Mouse (Mus musculus): ENCODE results near the gene Cacna1g. TPM values are rescaled to one million over a fixed set of nuclear protein-coding genes. Genes with fewer than 3 reads are reported as not detected.
"Not testable (repeated sequence)": the region's sequence is repeated elsewhere in the genome, so short reads cannot be mapped to it uniquely, and the experiment has no call there.

The Cacna1g gene
- polyA plus RNA-seq, 1 experiment = 8.8 TPM

DNA sequence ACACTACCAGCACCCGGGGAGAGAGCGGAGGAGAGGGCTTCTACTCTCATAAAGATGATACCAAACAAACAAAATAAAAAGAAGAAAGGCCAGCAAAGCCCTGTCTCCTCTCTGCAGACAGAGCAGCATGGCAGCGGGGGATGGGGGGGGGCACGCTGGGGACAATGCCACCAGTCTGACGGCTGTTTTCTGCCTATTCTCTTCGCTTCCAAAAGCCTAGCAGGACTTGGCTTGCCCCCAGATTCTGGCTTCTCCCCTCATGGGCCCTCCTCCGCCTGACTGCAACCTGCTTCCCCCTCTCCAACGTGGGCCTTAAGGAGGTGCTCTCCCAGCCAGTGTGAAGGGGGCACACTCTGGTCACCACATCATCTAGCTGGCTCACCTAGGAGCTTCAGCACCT is 60.5 kb downstream of the Cacna1g start:
- no peak for DNase-seq (ENCODE audit: low read depth, low spot score)
- 51% methylated on average over 8 of the region's 8 CpGs for whole genome bisulfite sequencing

DNA sequence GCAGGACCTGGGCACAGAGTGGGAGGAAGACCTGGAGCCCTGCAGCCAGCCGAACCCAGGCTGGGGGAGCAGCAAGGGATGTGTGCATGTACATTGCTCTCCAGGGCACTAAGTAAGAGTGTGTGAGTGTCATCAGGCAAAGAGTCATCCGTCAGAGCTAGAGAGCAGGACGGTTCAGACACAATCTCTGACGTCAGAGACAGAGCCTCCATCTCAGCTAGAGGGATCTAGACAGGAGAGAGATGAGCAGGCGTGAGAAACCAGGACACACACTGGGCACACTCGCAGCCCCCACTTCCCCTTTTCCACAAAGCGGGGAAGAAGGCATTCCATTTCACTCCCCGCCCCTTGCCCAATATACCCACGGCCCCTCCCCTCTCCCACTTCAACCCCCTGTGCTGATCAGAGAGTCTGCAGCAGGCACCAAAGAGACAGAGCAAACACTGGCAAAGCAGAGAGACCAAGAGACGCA is 61.0 kb downstream of the Cacna1g start:
- no peak for DNase-seq (ENCODE audit: low read depth, low spot score)
- 45% methylated on average over 10 of the region's 10 CpGs for WGBS

DNA sequence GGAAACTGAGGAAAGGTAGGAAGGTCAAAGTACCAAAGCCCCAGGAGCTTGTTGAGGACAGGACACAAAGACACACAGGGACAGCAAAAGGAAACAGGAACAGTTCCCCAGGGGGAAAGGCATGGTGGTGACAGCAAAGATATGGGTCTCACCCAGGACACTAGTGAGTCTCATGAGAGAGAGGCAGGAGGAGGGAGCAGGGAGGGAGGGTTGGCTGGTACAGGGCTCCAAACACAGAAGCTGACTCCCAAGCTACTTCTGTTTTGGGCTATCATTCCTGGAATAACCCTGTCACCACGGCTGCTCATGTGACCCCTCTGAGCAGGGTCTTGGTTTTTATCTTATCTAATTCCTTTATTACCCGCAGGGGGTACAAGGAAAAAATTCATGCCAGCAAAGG is 61.4 kb downstream of the Cacna1g start:
- DNase-seq (ENCODE audit: low read depth, low spot score) = no peak
- 48% methylated on average over 2 of the region's 2 CpGs for WGBS

DNA sequence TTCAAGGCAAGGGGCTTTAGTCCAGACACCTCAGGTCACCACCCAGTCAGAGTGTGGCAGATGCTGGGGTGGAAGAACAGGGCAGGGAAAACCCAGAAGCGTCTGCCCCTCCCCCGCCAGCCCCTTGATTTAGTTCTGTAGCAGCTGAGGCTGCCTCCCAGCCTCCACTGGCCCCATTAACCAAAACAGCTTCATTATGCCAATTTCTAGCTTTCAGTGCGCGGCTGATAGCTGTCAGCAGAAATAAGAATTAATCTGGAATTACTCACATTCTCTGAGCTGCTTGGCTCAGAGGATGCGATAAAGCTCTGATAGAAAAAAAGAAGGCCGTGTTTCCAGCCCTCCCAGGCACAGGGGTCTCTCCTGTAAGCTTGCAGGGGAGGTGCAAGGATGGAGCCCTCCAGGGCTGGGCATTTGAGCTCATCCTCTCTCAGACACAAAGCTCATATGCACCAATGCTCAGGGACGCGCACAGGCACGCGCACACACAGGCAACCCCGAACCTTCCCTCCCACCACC is 66.1 kb downstream of the Cacna1g start:
- 76% methylated on average over 11 of the region's 11 CpGs for WGBS

DNA sequence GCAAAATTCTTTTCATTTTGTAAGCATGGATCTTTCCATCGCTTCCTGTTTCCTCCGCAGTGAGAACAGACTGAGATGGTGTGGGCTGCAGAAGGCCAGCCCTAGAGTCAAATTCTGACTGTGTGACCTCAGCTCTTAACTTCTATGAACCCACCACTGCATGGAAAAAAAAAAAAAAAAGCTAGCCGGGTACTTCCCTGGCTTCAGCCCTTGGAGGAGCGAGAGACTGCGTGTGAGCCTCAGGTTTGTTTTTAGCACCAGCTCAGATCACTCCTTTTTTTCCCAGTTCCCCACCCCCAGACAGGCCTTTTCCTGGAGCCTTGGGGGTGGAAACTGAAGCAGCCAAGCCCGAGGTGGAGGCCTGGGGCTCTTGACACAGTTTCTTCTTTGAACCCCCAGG is 68.7 kb downstream of the Cacna1g start:
- 42% methylated on average over 6 of the region's 6 CpGs for WGBS
- no peak for DNase-seq (ENCODE audit: low read depth, low spot score)

More for the DNA sequence above, 66.1 kb downstream of the Cacna1g start:
- DNase-seq (ENCODE audit: low read depth, low spot score) = no peak

DNA sequence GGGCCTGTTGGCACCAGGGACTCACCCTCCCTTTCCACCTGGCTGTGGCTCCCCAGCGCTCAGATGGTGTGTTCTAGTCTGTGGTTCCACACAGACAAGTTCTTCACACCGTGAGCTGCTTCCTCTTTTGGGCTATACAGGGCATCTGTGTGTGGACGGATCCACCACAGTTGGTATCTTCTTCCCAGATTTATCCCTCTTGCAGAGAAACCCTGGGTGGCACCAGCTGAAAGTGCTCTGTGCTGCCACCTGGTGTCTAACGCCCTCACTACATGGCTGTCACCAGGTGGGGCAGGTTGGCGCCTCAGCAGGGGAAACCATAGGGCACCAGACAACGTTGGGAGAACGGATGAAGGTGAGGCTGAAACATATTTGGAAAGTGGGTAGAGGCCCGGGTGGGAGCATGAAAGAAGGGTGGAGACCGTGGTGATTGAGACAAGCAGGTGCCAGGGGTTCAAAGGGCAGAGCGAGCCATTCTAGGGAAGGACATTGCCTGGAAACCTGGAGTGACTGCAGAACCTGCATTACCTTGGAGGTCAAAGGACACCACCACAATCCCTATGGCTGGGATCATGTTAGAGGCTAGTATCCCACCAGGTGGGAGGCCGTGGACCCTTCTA is 69.2 kb downstream of the Cacna1g start:
- 10% methylated on average over 11 of the region's 11 CpGs for WGBS
- DNase-seq (ENCODE audit: low read depth, low spot score) = peak; percentile 85

DNA sequence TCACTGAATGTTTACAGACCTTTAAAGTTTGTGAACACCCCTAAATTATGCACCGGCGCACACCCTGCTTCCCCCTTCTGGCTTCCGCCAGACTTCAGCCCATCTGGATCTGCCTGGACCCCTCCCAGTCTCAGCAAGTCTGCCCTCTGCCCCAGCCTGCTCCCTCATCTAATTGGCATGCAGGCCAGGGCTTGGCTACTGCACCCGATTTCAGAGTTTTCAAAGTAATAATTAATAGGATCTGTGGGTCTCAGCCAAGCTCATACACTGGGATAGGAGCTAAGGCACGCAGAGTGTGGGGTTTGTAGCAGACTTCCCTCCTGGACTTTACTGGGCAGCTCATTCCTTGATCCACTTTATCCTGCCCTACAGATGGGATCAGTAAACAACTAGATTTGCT is 69.8 kb downstream of the Cacna1g start:
- DNase-seq (ENCODE audit: low read depth, low spot score) = no peak
- WGBS = 28% methylated on average over 5 of the region's 5 CpGs

DNA sequence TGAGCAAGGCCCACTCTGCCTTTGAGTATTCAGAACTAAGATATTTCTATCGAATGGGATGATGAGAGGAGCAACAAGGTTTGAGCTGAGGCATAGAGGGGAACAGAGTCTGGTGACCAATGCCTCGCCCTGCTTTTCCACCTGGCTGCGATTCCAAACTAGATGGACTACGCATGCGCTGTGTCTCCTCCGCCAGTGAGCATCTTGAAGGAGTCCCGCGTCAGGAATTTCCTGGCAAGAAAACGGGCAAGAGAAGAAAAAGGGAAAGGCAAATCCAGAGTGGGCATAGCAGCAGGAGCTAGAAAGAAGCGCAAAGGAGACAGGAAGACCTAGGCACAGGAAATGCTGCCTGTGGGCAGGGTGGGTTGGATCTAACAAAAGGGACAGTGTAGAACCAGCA is 70.2 kb downstream of the Cacna1g start:
- WGBS = 46% methylated on average over 10 of the region's 10 CpGs
- no peak for DNase-seq (ENCODE audit: low read depth, low spot score)

DNA sequence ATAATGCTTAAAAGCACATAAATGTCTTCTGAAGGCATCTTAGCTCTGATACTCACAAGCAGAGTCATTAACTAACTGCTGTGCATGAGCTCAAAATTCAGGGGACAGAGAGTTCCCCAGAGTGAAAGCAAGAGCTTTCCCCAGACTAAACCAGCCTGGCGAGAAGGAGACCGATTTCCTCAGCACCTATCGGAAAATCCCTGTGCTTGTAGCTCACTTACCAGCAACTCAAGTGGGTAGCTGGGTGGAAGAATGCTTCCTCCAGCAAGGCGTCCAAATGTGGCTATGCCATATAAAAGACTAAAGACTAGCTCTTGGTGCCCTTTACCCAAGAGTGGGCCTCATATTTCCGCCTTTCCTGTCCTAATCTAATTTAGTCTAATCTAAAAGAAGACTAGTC is 71.3 kb downstream of the Cacna1g start:
- WGBS = 95% methylated on average over 5 of the region's 5 CpGs
- no peak for DNase-seq (ENCODE audit: low read depth, low spot score)

DNA sequence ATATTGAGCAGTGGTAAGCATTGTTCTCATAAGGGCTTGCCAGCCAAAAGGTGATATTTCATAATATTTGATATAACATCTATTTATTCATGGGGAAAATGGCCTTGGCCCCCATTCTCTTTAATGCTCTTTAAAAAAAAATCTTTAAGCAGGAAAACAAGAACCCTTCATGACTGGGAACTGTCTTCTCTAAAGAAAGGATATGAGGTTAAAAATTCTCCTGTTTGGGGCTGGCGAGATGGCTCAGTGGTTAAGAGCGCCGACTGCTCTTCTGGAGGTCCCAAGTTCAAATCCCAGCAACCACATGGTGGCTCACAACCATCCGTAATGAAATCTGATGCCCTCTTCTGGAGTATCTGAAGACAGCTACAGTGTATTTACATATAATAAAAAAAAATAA is 72.0 kb downstream of the Cacna1g start:
- WGBS = 90% methylated on average over 4 of the region's 4 CpGs
- not testable (repeated sequence) for DNase-seq (ENCODE audit: low read depth, low spot score)

DNA sequence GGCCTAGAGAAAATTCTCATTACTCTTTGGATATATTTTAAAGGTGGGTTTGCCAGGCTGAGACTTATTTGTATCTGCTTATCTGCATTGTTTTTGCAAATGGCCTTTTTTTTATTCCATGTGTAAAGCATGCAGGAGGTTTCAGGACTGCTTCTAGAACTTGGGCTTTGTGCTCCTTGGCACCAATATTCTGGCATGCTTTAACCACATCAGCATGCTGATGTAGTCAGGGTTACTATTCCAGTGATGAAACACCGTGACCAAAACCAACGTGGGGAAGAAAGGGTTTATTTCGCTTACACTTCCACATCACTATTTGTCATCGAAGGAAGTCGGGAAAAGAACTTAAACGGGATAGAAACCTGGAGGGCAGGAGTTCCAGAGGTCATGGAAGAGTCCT is 73.0 kb downstream of the Cacna1g start:
- no peak for DNase-seq (ENCODE audit: low read depth, low spot score)
- WGBS = 67% methylated on average over 6 of the region's 6 CpGs

DNA sequence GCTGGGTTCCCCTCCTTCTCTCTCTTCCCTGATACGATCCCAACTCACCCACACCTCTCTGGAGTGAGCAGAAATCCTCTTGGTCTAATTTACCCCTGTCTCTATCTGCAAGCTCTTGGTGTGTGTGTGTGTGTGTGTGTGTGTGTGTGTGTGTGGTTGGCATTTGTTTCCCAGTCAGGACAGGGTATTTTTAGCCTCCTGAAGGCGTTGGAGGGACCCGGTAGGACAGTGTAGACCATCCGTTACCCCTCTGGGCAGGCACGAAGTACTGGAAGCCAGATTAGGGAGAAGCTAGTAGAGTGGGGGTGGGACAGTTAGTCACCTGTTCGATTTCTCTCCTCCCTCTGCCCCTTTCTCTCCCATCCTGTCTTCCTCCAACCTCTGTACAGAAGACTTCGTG is 79.9 kb downstream of the Cacna1g start:
- DNase-seq (ENCODE audit: low read depth, low spot score) = no peak
- 85% methylated on average over 7 of the region's 7 CpGs for WGBS

DNA sequence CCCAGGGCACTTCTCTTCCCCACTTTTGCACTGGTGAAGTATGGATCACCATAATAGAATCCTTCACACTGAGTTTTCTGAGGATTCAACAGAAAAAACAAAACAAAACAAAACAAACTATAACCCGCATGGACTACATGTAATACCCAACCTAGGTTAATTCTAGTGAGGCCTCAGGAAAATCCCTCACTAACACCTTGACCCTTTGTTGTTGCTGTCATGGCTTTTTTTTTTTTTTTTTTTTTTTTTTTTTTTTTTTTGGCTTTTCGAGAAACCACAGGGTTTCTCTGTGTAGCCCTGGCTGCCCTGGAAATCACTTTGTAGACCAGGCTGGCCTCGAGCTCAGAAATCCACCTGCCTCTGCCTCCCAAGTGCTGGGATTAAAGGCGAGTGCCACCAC is 80.5 kb downstream of the Cacna1g start:
- 80% methylated on average over 4 of the region's 4 CpGs for WGBS
- not testable (repeated sequence) for DNase-seq (ENCODE audit: low read depth, low spot score)

DNA sequence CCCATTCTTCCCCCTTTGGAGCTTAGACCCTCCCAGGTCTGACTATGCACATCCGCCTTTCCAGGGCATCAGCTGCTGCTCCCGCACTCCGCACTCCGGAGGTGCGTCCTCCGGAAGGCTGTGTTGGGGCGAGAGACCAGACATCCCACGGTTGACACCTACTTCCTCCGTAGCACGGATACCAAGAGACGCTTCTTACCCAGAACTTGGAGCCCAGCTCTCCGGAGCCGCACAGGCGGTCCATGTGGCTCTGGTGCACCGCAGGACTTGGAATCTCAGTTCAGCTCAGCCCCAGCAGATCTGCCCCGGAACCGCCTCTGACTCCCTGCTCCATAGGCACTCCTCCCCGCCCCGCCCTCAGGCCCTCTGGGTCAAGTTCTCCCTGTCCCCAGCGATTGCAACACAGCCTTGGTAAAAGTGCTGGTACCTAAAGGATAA is 81.3 kb downstream of the Cacna1g start, which contains the start of gene Abcc3:
Gene Abcc3 (minus strand): TSS at position 326 of the 438 bp plus-strand sequence.
- WGBS = 7% methylated on average over 20 of the region's 20 CpGs
- peak; percentile 75 for DNase-seq (ENCODE audit: low read depth, low spot score)

DNA sequence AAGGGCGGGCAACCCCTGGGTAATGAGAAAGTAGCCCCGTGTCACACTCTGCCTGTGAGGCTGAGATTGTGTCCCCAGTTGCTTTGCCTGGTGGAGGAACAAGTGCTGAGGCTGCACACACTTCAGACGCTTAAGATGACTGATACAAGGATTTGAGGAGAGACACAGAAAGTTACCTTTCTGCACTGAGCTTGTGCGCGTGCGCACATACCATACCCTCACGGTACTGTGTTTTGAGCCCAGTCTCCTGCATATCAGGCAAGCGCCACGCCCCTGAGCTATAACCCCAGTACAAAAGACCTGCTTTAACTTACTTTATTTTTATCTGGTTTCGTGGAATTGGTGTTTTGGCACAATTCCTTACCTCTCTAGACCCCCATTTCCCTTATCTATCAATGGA is 82.3 kb downstream of the Cacna1g start:
- DNase-seq (ENCODE audit: low read depth, low spot score) = peak; percentile 27
- WGBS = 39% methylated on average over 10 of the region's 10 CpGs

DNA sequence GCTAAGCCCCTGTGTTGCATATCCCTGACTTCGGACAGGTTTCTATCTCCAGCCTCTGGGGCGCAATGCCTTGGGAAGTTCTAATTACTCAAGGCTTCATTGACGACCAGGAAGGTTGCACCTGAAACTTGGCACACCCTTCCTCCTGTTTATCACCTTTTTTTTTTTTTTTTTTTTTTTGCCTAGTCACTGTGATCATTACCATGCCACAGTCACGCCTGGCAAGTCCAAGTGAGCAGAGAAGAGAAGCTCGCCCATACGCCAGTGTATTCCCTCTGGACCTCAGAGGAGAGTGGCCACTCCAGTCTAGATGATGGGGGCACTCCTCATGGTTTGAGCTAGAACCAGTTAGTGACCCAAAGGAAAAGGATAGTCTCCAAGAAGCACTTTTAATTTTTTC is 83.2 kb downstream of the Cacna1g start:
- peak; percentile 58 for DNase-seq (ENCODE audit: low read depth, low spot score)
- WGBS = 34% methylated on average over 6 of the region's 6 CpGs

DNA sequence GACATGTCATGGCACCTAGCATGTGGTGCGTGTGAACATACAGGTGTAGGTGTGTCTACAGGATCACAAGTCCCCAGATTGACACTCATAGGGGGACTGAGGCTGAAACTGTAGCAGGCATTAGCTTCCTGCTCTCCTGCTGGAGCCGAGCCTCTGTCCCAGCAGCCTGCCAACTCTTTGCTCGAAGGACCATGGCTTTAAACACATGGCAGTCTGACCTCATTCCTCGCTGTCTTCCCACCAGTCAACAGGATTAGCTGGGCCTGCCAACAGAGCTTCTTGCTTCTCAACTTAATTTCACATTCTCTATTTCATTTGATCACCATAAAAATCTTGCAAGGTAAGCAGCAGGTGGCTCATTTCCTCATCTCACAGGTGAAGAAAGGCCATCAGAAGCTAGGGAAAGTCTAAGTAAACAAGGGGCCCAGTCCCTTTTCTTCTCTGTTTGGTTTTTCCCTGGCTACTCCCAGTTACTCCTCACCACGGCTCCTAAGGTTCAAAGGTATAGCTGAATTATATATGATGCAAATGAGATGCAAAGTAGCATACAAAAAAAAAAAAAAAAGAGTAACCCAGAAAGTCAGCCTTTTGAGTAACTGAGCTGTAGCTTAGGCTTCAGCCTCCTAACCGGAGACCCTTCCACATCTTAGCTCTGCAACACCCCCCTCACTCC is 84.1 kb downstream of the Cacna1g start:
- no peak for DNase-seq (ENCODE audit: low read depth, low spot score)
- 29% methylated on average over 6 of the region's 6 CpGs for WGBS

DNA sequence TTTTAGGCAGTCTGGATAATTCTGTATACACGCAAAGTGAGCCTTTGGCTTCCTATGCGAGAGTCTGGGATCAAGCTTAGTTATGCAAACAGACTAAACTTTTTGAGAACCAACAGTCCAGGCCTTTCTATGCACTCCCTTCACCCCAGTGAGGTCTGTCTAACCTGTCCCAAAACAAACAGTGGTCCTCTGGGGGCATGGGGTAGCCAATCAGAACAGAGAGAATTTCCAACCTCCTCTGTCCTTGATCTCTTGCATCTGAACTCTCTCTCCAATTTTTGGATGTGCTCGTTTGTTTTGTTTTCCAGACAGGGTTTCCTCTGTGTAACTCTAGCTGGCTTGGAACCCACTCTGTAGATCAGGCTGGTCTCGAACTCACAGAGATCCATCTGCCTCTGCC is 85.0 kb downstream of the Cacna1g start:
- DNase-seq (ENCODE audit: low read depth, low spot score) = no peak
- WGBS = 70% methylated on average over 4 of the region's 4 CpGs

DNA sequence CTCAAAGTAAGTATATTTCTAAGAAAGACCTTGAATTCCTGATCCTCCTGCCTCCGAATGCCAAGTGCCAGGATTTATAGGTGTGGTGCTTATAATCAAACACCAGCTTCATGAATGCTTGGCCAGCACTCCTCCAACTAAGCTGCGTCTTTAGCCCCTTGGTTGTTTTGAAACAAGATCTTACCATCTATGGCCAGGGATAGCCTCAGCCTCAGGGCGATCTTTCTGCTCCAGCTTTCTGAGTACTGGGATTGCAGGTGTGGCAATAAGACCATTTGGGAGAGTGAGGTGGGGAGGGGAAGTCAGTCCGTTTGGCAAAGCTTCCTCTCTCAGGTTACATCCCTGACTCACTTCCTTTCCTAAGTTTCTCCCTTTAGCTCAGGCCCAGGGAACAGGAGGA is 86.2 kb downstream of the Cacna1g start:
- WGBS = 30% methylated on average over 4 of the region's 4 CpGs
- DNase-seq (ENCODE audit: low read depth, low spot score) = no peak

DNA sequence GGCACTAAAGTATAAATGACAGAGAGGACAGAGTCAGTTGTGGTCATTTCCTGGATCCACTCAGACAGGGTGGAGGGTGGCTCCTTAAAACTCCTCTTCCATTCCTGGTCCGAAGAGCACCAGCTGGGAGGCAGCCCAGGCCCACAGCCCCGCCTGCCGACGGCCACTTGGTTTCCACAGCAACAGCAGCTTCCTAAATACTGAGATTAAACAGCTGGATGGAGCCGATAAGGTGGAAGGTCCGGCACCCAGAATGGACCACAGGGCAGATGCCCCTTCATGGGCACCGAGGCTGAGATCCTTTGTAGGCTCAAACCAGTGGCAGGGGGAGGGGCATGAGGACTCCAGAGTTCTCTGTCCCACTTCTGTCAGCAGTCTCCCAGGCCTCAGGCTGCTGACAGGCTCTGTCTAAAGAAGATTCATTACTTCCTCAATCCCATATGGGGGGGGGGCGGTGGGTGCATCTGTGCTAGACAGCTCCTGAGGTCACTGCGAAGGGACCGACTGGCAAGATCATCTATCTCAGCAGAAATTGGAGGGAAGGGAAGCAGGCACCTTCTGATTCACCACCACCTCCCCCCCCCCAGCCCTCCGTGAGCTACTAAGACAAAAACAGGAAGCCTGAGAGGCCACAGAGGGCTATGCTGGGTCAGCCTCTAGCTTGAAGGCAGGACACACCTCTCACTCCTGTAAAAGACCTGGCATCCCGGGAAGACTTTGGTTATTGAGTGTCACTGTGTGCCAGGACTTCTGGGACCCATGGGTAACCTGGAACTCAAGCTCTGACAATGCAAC is 87.8 kb downstream of the Cacna1g start:
- WGBS = 12% methylated on average over 12 of the region's 12 CpGs

More for the DNA sequence above, 87.8 kb downstream of the Cacna1g start:
- DNase-seq (ENCODE audit: low read depth, low spot score) = peak; percentile 45

Measured in large intestine, adult 2 months (tissue).